Mouse (Mus musculus): ENCODE measurements around the gene Mettl1.

- TF ChIP-seq CTCF (IDR thresholded peaks at IDR 0.05; ENCODE audit: low read depth, low read length) (no peak), TAL1 (conservative IDR thresholded peaks at IDR 0.05; ENCODE audit: low read depth, low read length) (no peak), GATA1 (IDR thresholded peaks at IDR 0.05; ENCODE audit: borderline replicate concordance, low read length) (no peak), POLR2AphosphoS5 (IDR thresholded peaks at IDR 0.05; ENCODE audit: insufficient replicate concordance, low read depth, low read length) (no peak), GATA2 (IDR thresholded peaks at IDR 0.05; ENCODE audit: borderline replicate concordance, low read depth, low read length) (no peak)
Observed at GRCm38 (mm10) chr10:127070190-127071121, 29.2 kb downstream of the Mettl1 start, which contains the start of gene Tspan31.

All from G1E (cell line).